Mouse (Mus musculus) cerebellum, adult 2 months (tissue): ENCODE measurements at regions not wholly inside any gene's neighbourhood (a gene's known extent, or its start where the extent isn't known, plus 50 kb on each side); places are given as distances from the start of the nearest gene placed in this dataset.

Experiments
- DNase-seq, 2 experiments: peaks; one replicate each; pipeline ENCODE4 v3.0.0; 2021
- H3K27ac ChIP-seq: fragments of 200-500 bp; 2 replicates; pipeline ENCODE4 v1.5.1; 2012; ENCODE audit warnings: low read length, control low read depth, inconsistent platforms; ENCODE audit not compliant: insufficient read depth
- H3K27me3 ChIP-seq: fragments of 200-500 bp; 2 replicates; pipeline ENCODE4 v1.6.1; 2012; ENCODE audit warnings: inconsistent platforms, mild to moderate bottlenecking, low read length, moderate library complexity; ENCODE audit not compliant: control insufficient read depth, insufficient read depth
- H3K4me1 ChIP-seq: fragments of 200-500 bp; 2 replicates; pipeline ENCODE4 v1.6.1; 2011; ENCODE audit warnings: low read length; ENCODE audit not compliant: control insufficient read depth, insufficient read depth
- H3K4me3 ChIP-seq: fragments of 200-500 bp; replicated peaks from 2 replicates; pipeline ENCODE3; 2011; ENCODE audit warnings: mild to moderate bottlenecking, low read depth, low read length, control low read depth; ENCODE audit not compliant: insufficient read depth
- CTCF ChIP-seq: fragments of 200-500 bp; IDR thresholded peaks from 2 replicates; pipeline ENCODE4 v1.5.1; 2011; ENCODE audit warnings: low read depth, mild to moderate bottlenecking, control low read depth, low read length, moderate library complexity, borderline replicate concordance; ENCODE audit not compliant: insufficient read depth
- POLR2A ChIP-seq: fragments of 200-500 bp; IDR thresholded peaks from 2 replicates; pipeline ENCODE4 v1.6.1; 2011; ENCODE audit warnings: low read length, control low read depth, borderline replicate concordance; ENCODE audit not compliant: insufficient read depth
- WGBS: fragments of 180-500 bp; shearing (Covaris S2); methylation state at CpG from one replicate; pipeline ENCODE4 v1.1.7; 2018; 5-methylcytosine and 5-hydroxymethylcytosine counted together

DNA sequence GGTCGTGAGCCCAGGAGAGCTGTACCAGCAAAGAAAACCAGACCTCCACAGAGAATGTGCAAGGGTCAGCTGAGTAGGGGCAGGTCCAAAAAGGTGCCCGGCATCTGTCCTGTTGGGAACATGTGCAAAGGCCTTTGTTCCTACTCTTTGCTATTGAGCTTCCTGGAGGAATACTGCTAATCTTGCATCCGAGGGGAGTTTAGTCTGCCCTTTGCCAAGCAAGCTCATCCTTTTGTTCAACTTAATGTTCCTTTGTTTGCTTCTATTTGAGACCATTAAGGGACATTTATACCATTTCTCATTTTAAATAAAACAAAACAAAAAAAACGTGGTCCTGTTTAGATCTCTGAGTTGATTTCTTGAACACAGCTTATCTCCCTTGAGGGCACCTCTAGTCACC lies 166.6 kb downstream of the Dact1 start:
- 70% methylated on average over 4 of the region's 4 CpGs for WGBS
- H3K27ac ChIP-seq, result no peak overlapping the region
- H3K4me1 ChIP-seq, result no peaks in the 10 kb centered on the region
- no peak overlapping the region for H3K4me3 ChIP-seq
- TF ChIP-seq CTCF (no peak), POLR2A (no peak)
- DNase-seq, result no peak
- H3K27me3 ChIP-seq, result no peaks in the 10 kb centered on the region

- Histone ChIP-seq H3K4me1 (no peaks in the 10 kb centered on the region), H3K27me3 (no peaks in the 10 kb centered on the region)
- WGBS, result 59% methylated on average over 5 of the region's 5 CpGs
Observed at GRCm38 (mm10) chr12:71477691-71478090, 168.0 kb downstream of the Dact1 start.

GRCm38 (mm10) chr12:71481371-71481770 lies 171.7 kb downstream of the Dact1 start:
- Histone ChIP-seq H3K4me1 (no peaks in the 10 kb centered on the region), H3K27me3 (no peaks in the 10 kb centered on the region), H3K27ac (no peak overlapping the region), H3K4me3 (no peak overlapping the region)
- TF ChIP-seq POLR2A, result no peak
- no peak for TF ChIP-seq CTCF
- no peak for DNase-seq
- 50% methylated on average over 6 of the region's 6 CpGs for WGBS

More at GRCm38 (mm10) chr12:71477691-71478090, 168.0 kb downstream of the Dact1 start:
- Histone ChIP-seq H3K4me3 (no peak overlapping the region), H3K27ac (no peak overlapping the region)
- TF ChIP-seq POLR2A, result no peak
- DNase-seq, result no peak

- Histone ChIP-seq H3K27me3 (no peaks in the 10 kb centered on the region), H3K27ac (no peak overlapping the region), H3K4me3 (no peak overlapping the region), H3K4me1 (no peaks in the 10 kb centered on the region)
- 59% methylated on average over 9 of the region's 9 CpGs for WGBS
- TF ChIP-seq POLR2A (no peak), CTCF (no peak)
- no peak for DNase-seq
Observed at GRCm38 (mm10) chr12:71481899-71482593, 172.4 kb downstream of the Dact1 start.

DNA sequence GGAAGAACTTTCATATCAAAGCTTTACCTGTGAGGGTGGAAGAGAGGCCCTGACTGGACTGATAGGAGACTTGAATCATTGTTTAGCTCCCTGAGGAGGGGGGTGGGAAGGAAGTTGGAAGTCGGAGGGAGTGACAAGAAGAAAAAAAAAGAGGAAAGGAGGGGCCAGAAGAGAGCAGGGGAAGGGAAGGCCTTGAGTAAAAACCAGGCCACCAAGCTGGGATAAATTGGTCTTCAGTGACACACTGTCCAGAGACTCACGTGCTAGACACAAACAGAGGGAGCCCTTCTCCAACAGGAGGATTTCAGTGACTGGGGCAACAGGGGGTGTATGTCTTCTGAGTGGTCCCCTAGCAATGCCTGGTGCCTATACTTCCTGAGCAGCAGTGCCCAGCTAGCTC lies 172.9 kb downstream of the Dact1 start:
- Histone ChIP-seq H3K4me3 (no peak overlapping the region), H3K27ac (no peak overlapping the region), H3K4me1 (no peaks in the 10 kb centered on the region), H3K27me3 (no peaks in the 10 kb centered on the region)
- DNase-seq, result no peak
- 42% methylated on average over 2 of the region's 2 CpGs for whole genome bisulfite sequencing
- TF ChIP-seq POLR2A (no peak), CTCF (no peak)

GRCm38 (mm10) chr12:71483536-71484165 lies 174.0 kb downstream of the Dact1 start:
- 93% methylated on average over 7 of the region's 7 CpGs for WGBS
- no peak overlapping the region for H3K4me3 ChIP-seq
- no peak for DNase-seq
- H3K27me3 ChIP-seq, result no peaks in the 10 kb centered on the region
- no peak overlapping the region for H3K27ac ChIP-seq
- no peak for TF ChIP-seq POLR2A
- no peaks in the 10 kb centered on the region for H3K4me1 ChIP-seq

DNA sequence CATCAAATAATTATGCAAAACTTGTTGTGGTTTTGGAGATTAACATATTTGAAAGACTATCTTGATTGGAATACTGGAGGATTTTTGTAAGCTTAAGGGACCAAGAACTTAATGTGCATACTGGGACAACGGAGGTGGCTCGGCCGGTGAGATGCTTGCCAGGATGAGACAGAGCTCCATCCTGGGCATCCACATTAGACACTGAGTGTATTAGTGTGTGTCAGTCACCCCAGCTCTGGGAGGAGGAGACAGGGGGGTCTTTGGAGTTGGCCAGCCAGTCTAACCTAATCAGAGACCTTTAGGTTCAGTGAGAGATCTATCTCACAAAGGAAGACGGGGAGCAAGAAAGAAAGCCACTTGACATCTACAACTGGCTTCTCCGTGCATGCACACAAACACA lies 174.6 kb downstream of the Dact1 start:
- DNase-seq, result no peak
- Histone ChIP-seq H3K4me1 (no peaks in the 10 kb centered on the region), H3K27ac (no peak overlapping the region), H3K27me3 (no peaks in the 10 kb centered on the region), H3K4me3 (no peak overlapping the region)
- TF ChIP-seq CTCF (no peak), POLR2A (no peak)
- 96% methylated on average over 5 of the region's 5 CpGs for WGBS

DNA sequence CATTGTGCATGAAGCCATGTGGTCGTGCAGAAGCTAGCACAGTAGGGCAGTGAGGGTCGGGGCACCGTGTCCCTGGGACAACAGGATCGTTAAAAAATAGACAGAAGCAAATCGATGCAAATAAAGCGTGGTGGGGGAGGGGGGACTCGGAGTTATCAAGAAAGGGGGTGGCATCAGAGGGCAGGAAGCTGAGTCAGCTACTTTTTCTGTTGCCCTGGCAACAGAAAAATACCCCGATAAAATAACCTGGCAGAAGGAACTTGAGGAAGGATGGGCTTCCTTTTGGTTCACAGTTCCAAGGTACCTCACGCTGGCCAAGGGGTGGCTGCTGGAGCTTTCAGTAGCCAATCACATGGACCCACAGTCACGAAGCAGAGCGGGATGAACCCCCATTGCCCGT lies 176.4 kb downstream of the Dact1 start:
- no peaks in the 10 kb centered on the region for H3K27me3 ChIP-seq

More for the DNA sequence above, 176.4 kb downstream of the Dact1 start:
- Histone ChIP-seq H3K4me1 (no peaks in the 10 kb centered on the region), H3K4me3 (no peak overlapping the region), H3K27ac (no peak overlapping the region)
- TF ChIP-seq CTCF (no peak), POLR2A (no peak)
- DNase-seq, result no peak
- 54% methylated on average over 12 of the region's 12 CpGs for WGBS
